Mouse (Mus musculus) brain, embryonic 14.5 days (tissue): ENCODE measurements around the gene Cux1.

ENCODE experiments used
- CTCF ChIP-seq: fragments of 200-500 bp; IDR thresholded peaks from 2 replicates; pipeline ENCODE4 v1.5.1; 2012; ENCODE audit warnings: inconsistent platforms, mild to moderate bottlenecking, moderate library complexity, borderline replicate concordance; ENCODE audit not compliant: insufficient read depth, insufficient read length; ENCODE audit errors: extremely low read depth
- POLR2A ChIP-seq: fragments of 200-500 bp; IDR thresholded peaks from 2 replicates; pipeline ENCODE4 v1.6.1; 2012; ENCODE audit warnings: mild to moderate bottlenecking, inconsistent platforms, borderline replicate concordance; ENCODE audit not compliant: poor library complexity, insufficient read depth, insufficient read length, severe bottlenecking; ENCODE audit errors: extremely low read depth

DNA sequence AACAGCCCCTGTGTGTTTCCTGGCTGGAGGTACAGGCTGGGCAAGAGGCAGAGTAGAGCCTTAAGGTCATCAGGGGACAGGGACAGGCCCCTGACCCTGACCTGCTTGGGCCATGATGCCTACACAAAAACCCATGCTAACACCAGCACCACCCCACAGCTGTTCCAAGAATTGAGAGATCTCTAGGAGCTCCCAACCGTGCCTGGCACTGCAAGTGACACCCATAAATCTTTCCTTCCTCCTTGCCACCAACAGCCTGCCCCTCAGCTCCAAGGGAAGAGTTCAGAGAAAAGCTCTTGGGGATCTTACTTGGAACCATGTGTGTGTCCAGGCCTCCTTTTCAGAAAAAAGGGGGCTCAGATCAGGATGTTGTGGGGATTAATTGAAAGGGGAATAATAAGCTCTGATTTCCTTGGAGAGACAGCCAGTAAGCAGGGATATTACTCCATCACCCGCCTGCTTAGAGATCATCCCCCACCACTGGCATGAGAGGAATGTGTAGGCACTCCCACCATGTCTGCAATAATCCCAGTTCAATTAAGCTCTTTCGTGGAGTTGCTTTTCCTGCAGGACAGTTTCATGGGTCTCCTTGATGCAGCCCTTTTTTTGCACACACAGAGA lies 44.3 kb downstream of the Cux1 start:
- no peak for TF ChIP-seq CTCF
- no peak for TF ChIP-seq POLR2A
